Mouse (Mus musculus) cortical plate, adult 2 months (tissue): ENCODE results near the gene Ttc23.

Experiments used
- CTCF ChIP-seq: fragments of 200-500 bp; IDR thresholded peaks from 2 replicates; pipeline ENCODE4 v1.5.1; 2011; ENCODE audit warnings: mild to moderate bottlenecking, control low read depth, low read length; ENCODE audit not compliant: insufficient read depth; ENCODE audit errors: extremely low read depth
- POLR2A ChIP-seq: fragments of 200-500 bp; IDR thresholded peaks from 2 replicates; pipeline ENCODE4 v1.6.1; 2011; ENCODE audit warnings: mild to moderate bottlenecking, low read length, control low read depth; ENCODE audit not compliant: insufficient read depth; ENCODE audit errors: extremely low read depth

DNA sequence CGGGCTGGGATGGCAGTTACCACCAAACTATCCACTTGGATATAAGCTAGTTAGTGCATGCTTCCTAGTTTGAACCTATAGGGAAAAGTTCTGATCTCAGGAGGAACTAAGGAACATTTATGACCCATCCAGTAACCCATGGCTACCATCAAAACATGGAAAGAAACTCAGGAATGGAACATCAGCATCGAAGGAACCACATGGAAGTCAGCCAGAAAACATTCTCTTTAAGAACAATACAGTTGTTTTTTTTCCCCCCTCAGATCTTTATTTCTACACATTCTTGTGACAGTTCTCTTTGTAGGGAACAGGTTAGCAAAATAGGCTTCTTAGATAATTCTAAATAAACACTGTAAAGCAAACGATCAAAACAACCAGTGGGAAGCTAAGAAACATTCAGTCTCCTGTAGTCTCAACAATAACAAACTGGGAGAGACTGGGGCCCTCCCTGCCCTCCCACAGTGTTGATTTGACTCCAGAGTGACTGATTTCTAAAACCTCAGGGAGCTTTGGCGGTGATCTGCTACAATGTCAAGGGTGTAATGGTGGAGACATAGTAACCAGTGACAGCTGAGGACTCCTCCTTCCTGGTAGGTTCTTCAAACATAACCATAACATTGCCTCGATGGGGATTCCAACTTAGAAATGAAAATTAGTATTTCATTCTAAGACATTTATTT, 83.4 kb downstream of the Ttc23 start:
- TF ChIP-seq POLR2A (no peak), CTCF (no peak)
